Mouse (Mus musculus): ENCODE results near the gene Ncbp2.

Gene Ncbp2

DNA sequence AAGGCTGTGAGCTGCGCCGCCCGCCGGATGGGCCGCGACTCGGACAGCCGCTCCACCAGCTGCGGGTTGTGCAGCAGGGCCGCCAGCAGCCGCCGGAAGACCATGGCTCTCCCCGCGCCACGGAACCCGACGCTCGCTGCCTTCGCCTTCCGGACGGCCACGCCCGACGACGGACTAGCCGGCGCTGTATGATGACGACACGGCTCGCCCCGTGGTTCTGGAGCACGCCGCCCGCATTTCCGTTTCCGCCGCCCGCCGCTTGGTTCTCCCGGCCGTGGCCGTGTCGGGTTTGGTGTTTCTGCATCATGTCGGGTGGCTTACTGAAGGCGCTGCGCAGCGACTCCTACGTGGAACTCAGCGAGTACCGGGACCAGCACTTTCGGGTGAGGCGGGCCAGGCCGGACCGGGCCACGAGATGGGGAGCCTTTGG, at the start of gene Ncbp2, which contains the start of gene 0610012G03Rik:
Ncbp2 (plus strand) TSS at position 169 of the 430 bp plus-strand sequence.
0610012G03Rik (minus strand) TSS at position 150 of the 430 bp plus-strand sequence.
- DNase-seq = peak; percentile 97

- DNase-seq = no peak
These were observed 49.6 kb upstream of the Ncbp2 start for GRCm38 (mm10) chr16:31898546-31899326.

GRCm38 (mm10) chr16:31901886-31902285, 46.4 kb upstream of the Ncbp2 start:
- no peak for DNase-seq

DNA sequence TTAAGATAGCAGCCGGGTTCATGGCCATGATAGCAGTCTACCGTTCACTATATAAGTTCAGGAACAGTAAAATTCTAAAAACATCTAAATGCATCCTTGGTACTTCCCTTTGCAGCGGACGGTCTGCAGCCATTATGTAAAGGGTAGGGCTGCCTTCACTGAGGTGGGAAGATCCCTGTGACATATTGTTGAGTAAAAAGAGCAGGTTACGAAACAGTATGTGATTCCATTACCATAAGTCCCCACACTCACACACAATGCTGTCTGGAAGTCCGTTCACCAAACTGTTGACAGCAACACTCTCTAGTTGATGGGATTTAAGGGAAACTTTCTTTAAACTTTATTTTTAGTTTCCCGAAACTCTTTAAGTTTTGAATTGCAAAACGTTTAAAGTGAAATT, 45.1 kb upstream of the Ncbp2 start:
- DNase-seq = no peak

DNA sequence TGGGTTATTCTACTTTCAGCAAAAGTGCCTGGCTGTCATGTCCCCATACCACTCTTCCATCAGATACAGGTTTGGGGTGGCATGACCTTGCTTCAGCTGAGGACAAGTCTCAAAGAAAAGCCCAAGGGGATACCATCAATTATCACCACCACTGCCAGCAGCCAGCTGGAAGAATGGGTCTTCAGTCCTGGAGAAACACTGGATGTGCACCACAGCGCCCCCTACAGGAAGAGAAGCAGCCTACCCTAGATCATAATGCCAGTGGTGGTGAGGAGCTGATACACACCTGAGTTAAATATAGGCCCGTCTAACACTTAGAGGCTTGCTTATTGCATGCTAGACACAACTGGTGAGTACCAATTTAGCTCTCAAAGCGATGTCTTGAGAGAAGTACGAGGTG, 43.0 kb upstream of the Ncbp2 start:
- no peak for DNase-seq

GRCm38 (mm10) chr16:31905891-31906825, 42.2 kb upstream of the Ncbp2 start:
- DNase-seq = no peak

GRCm38 (mm10) chr16:31906896-31907295, 41.4 kb upstream of the Ncbp2 start:
- DNase-seq = peak; percentile 61

GRCm38 (mm10) chr16:31908959-31909358, 39.4 kb upstream of the Ncbp2 start:
- DNase-seq = no peak

DNA sequence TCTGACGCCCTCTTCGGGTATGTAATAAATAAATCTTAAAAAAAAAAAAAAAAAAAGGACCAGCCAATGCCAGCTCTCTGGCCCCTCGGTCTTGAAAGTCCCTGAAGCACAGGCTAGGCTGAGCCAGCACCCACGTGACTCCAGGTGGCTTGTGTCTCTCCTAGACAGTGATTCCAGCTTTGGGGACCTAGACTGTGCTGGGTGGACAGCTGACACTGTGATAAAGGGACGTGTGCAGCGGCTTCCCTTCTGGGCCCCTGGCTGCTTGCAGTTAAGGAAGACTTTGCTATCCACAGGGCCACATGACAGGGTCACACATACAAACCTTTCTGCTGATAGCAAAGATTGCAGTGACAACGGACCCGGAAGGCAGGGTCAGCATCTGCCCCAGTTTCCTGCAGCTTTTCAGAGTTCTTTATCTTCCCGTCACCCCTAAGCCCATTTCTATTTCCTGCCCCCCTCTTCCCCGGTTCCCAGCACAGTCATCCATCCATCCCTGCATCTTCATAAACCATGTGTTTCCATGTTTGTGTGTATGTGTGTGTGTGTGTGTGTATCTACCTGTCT, 37.9 kb upstream of the Ncbp2 start:
- DNase-seq = no peak

- DNase-seq = no peak
These were observed 30.5 kb upstream of the Ncbp2 start for GRCm38 (mm10) chr16:31917776-31918175.

- peak; percentile 85 for DNase-seq
These were observed 30.0 kb upstream of the Ncbp2 start for GRCm38 (mm10) chr16:31918248-31918724.

DNA sequence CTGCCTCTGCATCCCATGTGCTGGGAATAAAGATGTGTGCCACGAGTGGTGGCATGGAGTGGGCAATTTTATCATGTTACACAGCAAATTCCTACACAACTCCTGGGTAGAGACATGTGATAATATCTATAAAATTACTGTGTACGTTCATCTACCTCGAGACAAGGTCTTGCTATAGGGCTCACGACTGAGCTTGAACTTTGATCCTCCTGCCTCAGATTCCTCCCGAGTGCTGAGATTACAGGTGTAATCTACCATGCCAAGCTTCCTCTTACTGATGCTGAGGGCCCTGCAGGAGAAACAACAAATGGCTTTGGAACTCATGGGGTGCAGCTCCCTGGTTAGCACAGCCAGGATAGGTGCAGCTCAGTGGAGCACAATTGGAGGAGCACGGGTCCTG, 23.9 kb upstream of the Ncbp2 start:
- DNase-seq = no peak

DNA sequence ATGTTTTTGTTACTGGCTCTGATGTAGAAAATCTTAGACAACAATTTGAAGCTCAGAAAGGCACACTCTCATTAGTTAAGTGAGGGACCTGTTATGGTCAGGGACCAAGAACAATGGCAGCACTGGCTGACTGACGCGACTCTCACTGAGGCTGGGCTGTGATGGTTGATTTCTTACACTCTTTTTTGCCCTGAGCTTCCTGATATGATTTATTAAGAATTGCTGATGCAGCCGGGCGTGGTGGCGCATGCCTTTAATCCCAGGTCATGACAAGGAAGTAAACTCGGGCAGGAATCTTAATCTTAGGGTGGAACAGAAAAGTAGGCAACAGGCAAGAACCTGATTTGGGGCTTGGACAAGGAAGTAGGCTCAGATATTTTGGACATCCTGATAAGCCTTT, 22.2 kb upstream of the Ncbp2 start:
- no peak for DNase-seq

- no peak for DNase-seq
These were observed 21.6 kb upstream of the Ncbp2 start for GRCm38 (mm10) chr16:31926547-31927182.

DNA sequence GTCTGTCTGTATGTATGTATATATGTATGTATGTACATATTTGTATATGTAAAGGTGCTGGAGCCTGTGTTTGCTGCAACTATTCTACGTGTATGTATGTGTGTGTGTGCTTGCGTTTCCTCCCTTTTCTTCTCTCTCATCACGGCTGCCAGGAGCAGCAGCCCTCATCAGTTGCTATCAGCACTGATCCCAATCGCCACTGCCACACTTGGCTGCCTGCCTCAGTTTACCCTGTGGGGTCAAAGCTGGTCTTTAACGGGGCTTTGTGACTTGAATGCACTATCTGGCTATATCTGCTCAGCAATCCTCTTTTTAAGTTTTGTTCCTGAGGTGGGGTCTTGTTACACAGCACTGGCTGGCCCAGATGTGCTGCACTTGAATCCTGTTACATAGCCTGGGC, 20.9 kb upstream of the Ncbp2 start:
- no peak for DNase-seq

DNA sequence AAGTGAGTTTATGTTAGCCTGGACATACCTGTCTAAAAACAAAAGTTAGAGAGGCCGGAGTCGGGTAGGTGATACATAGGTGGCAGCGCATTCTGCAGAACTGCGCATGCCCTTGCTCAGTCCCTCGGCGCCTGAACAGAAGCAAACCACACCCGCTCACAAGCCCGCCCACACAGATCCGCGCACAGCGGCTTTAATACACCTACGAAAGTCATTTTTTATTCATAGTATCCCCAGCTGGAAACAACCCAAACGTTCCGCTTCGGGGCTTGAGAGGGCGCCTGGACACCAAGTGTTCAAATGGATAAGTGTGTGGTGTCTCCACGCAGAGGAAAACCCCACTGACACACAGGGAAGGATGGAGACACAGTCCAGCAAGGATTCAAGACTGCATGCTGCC, 17.0 kb upstream of the Ncbp2 start:
- no peak for DNase-seq

DNA sequence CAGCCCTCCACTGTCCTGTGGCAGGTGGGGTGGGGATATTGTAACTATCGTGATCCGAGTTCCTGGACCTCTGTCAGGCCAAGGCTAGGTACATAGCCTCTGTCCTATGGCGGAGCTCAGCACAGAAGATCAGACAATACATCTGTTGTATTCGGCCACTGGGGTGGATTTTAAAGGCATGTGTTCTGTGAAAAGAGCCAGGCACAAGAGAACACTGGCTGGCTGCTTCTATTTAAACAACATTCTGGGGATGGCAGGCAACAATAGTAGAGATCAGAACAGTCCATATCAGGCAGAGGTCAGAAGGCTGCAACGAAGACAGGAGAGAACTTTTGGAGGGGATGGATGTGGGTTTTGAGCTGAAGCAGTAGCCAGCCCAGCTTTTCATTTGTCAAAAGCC, 16.1 kb upstream of the Ncbp2 start:
- no peak for DNase-seq

DNA sequence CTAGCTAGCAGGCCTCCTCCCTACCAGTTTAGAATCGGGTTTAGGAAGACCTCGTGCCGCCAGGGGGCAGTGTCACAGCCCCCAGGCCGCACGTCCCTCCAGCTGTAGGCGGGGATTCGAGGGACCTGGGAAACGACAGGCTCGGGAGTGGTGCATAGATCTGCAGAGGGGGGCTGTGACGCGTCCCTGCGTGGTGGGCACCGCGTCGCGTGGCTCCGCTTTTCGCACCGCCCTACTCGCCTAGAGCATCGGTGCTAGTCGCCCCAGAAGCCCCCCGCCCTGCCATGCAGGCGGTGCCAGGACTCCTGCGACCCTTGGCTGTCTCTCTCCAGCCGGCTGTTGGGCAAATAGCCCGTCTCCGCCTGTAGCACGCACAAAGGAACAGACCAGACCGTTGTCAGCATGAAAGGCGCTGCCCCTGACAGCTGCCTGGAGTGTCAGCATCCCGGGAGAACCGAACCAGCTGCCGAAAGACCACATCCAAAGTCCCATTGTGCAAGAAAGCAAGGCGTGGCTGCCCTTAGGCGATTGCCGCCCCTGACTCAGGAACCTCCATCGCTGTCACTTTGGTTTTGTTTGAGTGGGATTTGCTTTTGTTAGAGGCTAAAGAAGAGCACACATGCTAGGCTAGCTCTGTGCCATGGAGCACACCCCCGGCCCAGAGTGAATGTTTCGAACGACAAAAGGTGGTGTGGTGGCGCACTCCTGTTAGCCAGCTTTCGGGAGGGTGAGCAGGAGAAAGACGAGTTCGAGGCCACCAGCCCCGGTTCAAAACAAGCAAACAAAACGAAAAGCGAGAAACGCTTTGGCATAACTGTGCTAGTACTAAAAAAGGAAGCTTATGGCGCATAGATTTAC, 15.2 kb upstream of the Ncbp2 start:
- peak; percentile 95 for DNase-seq

DNA sequence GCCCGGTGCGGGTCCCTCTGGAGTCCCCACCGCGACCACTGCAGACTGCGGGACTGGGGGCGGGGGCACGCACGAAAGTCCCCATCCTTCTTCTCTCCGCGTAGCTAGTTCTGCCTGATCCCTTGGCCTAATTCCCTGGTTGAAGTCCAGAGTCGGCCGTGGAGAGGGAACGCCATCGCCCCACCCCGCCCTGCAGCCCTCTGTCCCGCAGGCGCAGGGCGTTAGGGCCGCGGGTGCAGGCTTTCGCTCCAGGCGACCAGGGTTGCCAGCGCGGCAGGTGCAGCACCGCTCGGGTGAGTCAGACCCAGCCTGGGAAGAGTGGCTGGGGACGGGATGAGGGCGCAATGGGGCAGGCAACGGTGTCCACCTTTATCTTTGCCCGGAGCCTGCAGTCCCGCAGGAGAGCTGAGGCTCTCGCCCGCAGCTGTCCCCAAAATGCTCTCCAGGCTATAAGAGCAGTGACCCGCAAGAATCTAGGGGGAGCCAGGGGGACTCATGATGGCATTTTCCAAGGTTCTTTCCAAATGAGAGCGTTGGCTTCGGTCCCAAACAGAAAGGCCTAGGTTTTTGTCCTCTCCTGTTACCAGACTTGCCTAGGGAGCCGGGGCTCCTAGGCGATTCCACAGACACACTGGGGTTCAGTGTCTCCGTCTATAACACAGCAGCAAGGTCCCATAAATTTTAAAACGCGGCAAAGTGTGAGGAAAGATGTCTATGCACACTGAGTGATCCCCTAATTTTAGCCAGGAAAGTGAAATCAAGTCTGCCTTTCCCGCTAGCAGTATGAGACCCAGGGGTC, 14.4 kb upstream of the Ncbp2 start, which contains the start of gene Pigz:
Pigz (plus strand) TSS at position 101 of the 799 bp plus-strand sequence.
- DNase-seq = peak; percentile 57

DNA sequence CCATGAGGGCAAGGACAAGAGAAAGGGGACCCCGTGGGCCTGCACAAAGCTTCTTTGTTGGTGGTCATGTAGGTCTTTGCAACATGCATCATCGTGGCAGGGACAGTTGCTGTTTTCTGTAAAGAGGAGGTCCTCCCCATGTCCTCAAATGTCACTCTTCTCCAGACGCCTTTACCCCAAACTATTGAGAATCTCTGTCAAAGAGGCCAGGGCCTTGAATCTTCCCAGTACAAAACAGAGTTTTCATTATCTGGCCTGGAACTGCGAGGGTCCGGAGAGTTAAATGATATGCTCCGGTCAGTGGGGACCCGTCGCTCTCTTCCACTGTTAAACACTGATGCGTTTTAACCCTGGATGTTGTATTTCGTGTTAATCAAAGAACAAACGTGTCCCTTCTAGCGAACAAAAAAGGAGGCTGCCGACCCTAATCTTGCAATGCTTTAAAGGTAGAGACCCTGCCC, 13.7 kb upstream of the Ncbp2 start:
- DNase-seq = no peak
